Mouse (Mus musculus): ENCODE measurements around the gene Ube2r2.

Ube2r2 gene

DNA sequence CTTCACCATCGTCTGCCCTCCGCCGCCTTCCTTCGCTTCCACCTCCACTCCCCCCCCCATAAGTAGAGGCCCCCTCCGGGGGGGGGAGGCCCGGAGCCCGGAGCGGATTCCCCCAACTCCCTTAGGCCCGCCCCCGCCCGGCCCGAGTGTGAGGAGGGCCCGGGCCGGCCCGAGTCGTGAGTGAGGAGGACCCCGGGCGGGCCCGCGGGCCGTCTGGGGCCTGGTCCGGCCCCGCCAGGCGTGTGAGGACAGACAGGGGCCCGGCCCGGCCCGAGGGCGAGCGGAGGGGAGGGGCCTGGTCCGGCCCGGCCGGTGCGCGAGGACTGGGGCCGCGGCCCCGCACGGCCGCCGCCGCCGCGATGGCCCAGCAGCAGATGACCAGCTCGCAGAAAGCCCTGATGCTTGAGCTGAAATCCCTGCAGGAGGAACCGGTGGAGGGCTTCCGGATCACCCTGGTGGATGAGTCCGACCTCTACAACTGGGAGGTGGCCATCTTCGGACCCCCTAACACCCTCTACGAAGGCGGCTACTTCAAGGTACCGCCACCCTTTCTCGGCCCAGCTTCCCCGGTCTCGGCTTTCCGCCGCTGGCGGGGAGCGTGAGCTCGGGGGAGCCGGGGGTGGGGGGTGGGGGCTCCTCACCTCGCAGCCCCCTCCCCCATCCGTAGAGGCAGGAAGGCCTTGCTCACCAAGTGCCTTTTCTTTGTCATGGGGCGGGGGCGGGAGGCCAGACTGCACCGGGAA, at the start of gene Ube2r2:
Gene Ube2r2, plus strand, starts transcription at position 33 of the 743 bp plus-strand sequence.
- DNase-seq (ENCODE audit: low read depth), result peak; percentile 76

- no peak for DNase-seq (ENCODE audit: low read depth)
These were observed 48.6 kb upstream of the Ube2r2 start for GRCm38 (mm10) chr4:41086947-41087346.

- DNase-seq (ENCODE audit: low read depth), result no peak
These were observed 47.9 kb upstream of the Ube2r2 start for GRCm38 (mm10) chr4:41087459-41088298.

DNA sequence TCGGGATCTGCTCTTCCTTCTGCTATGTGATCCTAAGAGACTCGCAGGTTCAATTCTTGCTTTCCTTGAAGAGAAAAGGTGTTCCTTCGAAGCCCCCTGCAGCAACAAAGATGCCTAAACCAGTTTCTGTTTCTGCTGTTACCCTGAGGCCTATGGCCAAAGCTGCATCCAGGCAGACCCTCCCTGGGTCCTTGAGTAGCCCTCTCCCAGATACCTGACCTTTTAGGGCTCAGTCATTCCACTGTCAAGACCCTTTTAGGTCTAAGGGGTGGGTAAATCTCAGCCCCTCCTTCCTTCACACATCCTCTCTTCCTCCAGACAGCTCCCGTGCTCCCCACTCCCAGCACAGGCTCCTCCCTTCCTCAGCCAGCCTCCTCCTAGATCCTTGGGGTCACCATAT, 46.4 kb upstream of the Ube2r2 start:
- no peak for DNase-seq (ENCODE audit: low read depth)

DNA sequence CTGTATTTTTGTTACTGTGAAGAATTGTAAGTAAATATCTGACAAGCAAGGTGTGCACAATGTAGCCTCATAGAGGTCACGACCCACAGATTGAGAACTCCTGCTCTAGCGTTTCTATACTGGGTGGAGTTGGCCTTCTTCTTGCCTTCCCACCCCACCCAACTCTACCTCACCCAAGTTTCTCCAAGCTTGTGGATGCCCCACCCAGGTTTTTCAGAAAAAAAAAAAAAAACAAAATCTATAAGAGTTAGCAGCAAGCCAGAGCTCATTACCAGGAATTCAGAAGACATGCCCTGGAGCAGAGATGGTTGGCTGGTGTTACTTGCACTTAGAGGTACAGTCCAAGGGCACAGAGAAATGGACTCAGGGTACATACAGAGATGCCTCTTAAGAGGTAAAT, 45.8 kb upstream of the Ube2r2 start:
- no peak for DNase-seq (ENCODE audit: low read depth)

DNA sequence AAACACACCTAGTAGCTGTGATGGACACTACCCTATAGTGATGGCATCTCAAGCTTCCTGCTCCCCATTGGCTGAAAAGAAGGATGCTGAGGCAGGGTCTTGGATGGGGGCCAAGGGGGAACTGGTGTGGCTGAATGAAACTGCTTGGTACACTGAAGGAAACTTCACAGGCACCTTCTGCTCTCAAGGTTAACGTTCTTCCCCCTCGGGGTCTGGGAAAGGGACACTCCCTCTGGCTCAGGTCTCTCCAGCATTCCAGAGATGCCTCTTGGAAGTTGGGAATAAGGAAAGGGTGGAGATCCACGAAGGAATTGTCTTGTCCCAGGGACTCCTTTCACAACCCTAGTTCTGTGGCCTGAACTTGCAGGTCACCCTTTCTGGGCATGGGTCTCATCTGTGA, 44.2 kb upstream of the Ube2r2 start:
- DNase-seq (ENCODE audit: low read depth), result no peak

DNA sequence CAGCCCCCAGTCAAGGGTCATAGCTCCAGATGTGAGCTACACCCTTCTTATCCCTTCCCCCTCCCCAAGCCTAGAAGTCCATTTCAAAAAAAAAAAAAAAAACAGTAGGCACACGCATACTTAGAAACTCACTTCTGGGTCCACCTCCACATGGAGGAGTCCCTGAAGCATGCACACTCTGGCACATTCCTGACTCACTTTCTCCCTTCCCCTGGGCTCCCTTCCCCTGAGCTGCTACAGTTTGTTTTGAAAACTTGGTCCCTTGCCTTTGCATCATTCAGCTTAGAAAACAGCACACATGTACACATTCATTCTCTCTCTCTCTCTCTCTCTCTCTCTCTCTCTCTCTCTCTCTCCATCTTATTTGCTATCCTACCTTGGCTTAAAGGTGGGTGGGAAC, 42.6 kb upstream of the Ube2r2 start:
- DNase-seq (ENCODE audit: low read depth), result no peak

GRCm38 (mm10) chr4:41094361-41094760, 41.2 kb upstream of the Ube2r2 start:
- no peak for DNase-seq (ENCODE audit: low read depth)

GRCm38 (mm10) chr4:41096169-41096568, 39.4 kb upstream of the Ube2r2 start:
- DNase-seq (ENCODE audit: low read depth), result no peak

DNA sequence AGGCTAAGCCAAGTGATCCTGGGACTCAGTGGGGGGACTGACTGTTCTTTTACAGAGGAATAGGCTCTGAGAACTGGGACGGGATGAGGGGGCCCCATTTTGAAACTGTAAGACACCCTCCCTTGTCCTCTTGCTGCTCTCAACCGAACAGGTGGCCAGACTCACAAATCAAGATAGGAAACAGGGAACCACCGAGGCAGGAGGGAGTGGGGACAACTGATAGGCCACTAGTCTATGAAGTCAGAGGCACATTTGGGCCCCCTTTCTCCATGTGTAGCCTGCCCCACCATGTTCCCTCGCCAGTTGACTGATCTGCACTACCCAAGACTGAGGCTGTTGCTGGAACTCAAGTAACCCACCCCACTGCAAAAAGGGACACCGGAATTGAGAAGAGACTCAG, 38.7 kb upstream of the Ube2r2 start:
- DNase-seq (ENCODE audit: low read depth), result no peak

GRCm38 (mm10) chr4:41097381-41097780, 38.2 kb upstream of the Ube2r2 start:
- peak; percentile 8 for DNase-seq (ENCODE audit: low read depth)

- peak; percentile 54 for DNase-seq (ENCODE audit: low read depth)
These were observed 37.5 kb upstream of the Ube2r2 start, which contains the start of gene Aqp3 for GRCm38 (mm10) chr4:41097871-41098576. Aqp3 (minus strand) TSS chr4:41098183.

GRCm38 (mm10) chr4:41098577-41098951, 37.0 kb upstream of the Ube2r2 start:
- DNase-seq (ENCODE audit: low read depth), result no peak

DNA sequence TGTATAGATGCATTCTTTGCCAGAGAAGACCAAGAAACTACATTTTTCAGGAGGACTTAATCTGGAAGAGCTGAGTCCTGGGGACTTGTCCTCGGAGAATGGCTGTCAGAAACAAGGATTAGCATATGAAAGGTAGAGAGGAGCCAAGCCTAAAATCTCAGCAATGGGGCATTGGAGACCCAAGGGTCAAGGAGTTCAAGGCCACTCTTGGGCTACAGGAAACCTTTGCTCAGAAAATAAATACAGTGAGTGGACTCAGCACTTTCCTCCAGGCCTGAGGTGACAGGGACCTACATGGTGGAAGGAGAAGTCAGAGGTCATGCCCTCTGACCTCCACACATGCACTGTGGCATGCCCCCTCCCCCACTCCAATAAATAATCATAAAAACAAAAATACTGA, 34.6 kb upstream of the Ube2r2 start:
- DNase-seq (ENCODE audit: low read depth), result no peak

DNA sequence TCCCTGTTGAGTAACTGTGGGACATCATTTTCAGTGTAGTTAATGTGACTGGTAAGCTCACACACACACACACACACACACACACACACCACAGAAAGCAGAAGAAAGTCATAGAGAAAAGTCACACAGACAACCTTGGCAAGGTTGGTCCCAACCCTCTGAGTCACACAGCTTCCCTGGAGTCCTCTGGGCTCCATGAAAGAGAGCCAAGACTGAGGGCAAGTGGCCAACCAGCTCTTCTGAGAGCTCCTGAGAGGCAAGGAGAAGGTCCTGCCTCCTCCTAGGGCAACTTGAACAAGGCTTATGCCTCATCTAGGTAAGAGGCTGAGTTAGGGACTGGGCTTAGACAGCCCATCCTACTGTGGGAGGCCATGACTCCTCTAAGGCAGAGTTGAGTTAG, 32.6 kb upstream of the Ube2r2 start:
- no peak for DNase-seq (ENCODE audit: low read depth)

GRCm38 (mm10) chr4:41107440-41107839, 28.1 kb upstream of the Ube2r2 start:
- no peak for DNase-seq (ENCODE audit: low read depth)

DNA sequence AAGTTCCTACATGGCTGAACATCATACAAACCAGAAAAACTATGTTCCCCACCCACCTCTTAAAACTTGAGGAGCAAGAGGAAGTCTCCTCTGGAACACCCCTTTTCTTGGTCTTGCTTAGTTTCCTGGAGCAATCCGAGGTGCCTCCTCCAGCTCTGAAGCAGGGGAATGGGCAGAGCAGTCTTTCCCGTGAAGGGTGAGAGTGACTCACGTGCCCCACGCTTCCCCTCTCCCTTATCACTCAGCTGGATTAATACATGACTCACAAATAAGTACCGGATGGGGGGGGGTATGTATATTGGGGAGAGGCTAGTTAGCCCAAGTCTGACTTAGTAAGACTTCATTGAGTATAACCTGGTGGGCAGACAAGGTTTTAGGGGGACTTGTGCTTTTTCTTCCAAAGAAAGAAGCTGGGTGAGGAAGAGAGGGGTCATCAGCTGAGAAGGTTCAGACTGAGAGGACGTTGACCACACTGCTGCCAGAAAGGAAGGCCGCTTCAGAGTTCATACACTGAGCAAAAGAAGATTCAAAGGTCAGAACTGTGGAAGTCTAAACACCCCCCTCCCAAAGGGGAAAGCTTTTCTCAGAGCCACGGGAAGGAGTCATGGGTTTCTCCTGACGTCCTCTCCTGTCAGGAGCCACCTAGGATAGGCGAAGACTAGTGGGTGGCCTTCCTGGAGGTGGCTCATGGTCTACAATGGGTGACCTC, 26.7 kb upstream of the Ube2r2 start:
- no peak for DNase-seq (ENCODE audit: low read depth)

DNA sequence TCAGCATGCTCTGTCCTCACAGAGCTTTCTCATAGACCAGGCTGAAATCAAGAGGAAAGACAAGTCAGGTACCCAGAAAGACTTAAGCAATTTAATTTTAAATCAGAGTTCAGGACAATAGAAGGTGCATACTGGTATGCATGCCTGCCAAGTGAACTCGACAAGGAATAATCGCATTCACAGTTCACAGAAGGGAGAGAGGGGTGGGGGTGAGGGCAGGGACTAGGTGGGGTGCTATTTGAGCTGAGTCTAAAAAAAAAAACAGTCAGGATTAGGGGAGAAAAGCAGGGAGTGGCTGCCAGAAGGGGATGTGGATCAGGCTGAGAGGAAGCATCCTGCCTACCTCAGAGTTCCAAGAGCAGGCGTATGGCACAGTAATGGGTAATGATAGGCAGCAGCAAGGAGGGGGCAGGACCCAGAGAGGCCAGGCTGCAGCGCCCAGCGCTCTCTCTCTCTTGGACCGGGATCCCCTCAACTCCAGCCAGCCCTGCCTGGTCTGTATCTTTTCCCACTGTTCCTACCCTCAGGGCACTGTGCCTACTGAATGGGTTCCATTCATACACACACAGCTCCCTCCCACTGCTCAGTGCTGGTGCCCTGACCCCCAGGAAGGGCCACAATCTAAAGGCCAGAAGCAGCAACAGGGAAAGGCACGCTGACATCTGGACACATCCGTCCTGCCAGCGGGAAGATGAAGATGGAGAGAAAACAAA, 21.0 kb upstream of the Ube2r2 start:
- no peak for DNase-seq (ENCODE audit: low read depth)

DNA sequence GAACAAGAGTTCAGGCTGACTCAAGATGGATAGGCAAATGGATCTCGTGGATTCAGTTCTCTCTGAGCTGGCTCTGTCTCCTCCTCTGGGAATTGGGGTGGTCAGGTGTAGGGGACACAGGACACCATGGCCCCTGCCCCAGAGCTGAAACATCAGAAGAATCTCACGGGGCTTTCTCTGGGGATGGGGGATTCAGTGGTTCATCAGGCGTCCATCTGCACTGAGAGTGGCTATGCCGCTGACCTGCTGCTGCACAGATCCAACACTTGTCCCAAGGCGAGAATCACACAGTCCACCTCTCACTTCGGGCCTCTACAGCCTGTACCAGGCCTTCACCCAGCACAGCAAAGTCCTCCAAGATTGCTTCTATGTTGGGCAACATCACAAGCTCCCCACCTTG, 20.5 kb upstream of the Ube2r2 start:
- DNase-seq (ENCODE audit: low read depth), result no peak

- no peak for DNase-seq (ENCODE audit: low read depth)
These were observed 19.8 kb upstream of the Ube2r2 start for GRCm38 (mm10) chr4:41115793-41116192.

DNA sequence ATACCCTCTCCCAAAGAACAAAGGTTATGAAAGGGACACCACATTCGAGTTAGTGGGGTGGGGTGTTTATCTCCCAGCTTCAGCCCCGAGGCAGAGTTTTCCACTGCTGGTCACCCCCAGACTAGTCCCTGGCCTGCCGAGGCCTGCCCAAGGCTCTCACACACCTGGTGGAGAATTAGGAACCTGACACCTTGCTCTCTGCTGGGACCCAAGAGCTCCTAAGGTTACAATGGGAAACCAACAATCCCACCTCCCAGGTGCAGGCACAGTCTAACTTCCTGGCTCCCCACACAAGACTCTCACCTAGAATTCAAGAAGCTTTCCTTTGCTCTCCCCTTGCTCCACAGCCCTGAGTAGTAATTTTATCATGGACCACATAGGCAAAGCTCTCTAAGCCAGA, 18.7 kb upstream of the Ube2r2 start:
- DNase-seq (ENCODE audit: low read depth), result no peak
